Mouse (Mus musculus): ENCODE measurements around the gene Mical3.

Mical3 gene

DNA sequence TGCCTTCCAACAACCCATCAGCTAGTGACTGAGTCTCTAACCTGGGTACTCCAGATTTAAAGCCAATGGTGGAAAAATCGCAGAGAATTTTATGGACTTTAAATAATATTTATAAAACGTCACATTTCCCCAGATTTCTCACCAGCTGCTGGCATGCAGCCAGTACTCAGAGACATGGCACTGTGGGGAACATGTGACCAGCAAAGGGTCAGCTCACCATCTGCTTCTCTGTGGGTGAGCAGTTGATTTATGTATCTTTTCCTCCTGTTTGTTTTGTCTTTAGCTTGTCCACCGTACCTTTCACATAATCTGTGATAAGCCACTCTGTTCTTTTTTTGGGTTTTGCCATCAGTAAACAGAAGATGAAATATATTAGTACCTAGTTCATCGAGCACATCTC is 125.8 kb downstream of the Mical3 start:
- DNase-seq = peak; percentile 82 to 85

DNA sequence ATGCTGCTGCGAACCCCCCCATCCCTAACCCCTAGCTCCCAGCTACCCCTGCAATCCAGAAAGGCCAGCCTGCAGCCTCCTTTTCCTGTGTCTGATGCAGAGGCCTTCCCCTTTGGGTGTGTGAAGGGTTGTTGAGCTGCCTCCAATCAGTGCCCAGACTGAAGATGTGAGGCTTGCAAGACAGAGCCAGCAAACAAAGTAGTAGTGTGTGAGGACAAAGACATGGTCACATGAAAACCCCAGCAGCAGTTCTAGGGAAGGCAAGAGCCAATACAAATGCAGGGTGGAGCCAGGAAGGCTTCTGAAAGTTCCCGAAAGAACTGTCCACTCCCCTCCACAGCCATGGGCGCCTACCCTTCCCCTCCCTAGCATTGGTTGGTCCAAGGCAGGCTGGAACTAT is 127.8 kb downstream of the Mical3 start:
- no peak for DNase-seq

DNA sequence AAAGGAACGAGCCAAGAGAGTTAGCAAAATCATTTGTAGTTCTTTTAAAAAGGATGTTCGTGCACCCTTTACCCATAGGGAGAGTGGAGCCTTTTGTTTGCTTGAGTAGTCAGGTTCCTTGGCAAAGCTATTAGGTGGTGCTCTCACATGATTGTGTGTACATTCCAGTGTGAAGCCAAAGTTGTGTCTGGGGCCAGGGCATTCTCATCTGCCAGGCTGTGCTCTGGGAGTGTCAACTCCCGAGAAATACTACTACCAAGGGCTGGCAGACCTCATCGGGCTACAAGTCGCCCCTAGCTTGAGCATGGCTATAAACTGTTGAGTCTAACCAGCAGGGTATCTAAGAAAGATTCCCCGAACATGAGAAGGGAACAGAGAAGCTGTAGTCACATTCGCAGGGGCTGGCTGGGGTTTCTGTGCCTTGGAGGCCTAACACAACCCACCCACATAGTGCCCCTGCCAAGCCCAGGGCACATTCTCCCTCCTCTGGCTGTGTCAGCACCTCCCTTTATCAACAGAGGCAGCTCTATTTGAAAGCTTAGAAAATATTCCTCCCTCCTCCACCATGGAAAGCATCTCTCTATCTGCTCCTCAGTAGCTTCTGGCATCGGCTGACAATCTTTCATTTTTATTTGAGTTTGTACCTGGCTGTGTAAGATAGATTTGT is 130.8 kb downstream of the Mical3 start:
- no peak for DNase-seq

DNA sequence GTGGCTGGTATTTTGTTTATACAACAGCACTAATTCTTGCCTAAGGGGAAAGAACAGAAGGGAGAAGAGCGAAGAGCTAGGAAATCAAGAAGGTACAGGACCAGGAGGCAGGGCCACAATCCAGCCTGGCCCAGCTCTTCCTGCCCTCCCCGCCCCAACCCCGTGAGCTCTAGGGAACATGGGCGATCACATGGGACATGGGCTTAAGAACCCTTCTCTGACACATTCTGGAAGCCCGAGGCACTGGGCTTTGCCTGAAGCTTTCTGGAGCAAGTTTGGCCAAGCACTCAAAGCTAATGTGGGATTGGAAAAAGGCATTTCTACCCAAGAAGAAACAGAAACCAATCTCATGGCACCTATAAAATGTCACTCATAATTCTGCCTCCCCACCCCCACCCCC is 131.7 kb downstream of the Mical3 start:
- DNase-seq = no peak

DNA sequence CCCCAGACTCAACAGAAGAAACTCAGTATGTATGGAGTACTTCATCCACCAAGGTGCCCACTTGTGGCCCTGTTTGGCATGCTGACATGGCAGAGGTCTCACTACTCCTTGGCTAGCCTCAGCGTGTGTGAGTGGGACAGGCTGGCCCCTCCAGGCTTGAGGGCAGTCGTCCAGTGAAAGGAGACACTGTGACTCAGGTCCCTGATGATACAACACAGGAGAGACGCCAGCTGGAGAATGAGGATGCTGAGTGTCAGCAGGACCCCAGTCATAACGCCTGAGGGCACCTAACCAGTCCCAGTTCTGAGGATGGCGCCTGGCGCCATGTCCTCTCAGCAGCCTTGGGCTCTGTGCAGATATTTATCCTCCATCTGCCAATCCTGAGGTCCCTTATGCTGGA is 134.2 kb downstream of the Mical3 start:
- DNase-seq = no peak

DNA sequence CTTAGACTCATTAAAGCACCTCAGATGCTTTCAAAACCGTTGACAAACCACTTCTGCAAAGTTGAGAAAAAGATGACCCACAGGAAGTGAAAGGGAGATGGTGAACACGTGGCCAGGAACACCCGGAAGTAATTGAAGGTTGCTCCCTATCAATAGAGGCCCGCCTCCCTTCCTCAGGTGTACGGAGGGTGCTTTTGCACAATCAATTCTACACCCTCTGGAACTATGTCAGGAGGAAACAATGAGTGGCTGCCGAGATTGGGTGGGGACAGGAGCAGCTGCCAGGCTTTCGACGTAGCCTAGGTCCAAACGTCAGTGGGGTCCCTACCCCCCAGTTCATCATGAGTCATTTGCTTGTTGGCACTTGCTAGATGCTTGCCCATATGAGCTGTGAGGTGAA is 135.3 kb downstream of the Mical3 start:
- no peak for DNase-seq

DNA sequence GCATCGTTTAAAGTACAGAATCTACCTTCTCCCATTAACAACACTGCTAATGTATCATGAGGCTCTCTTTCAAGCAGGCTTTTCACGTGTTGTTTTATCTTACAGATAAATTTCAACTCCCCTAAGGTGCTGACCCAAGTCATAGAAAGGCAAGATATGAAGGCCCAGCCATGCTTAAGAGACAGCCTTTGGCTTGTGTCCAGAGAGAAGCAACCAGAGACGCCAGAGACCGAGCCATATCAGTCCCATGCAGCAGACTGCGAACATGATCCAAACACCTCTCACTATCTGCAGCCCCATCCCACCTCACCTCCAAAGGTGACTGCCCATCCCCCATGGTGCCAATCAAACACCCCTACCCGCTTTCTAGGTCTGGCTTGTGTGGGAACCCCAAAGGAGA is 138.9 kb downstream of the Mical3 start:
- DNase-seq = no peak

DNA sequence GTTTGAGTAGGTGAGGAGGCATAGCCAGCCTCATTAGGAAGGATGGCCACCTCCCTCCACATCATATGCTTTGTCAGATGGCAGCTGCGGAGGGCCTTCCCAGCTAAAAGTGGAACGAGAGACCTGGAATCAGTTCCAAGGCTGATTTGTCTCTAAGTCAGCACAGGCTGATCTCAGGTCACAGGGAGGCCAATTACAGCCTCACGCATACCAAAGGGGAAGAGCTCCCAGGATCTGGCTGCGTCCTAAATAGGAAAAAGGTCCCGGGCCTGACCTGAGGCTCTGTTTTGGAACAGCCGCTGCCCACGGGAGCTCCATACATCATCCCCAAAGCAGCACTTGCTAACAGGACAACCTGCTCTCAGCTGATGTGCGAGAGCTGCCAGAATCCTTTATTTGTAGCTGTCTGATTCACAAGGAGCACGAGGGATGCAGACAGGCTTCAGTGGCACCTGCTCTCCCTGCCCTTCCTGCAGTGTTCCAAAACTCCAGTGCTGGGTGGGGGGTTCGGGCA is 143.2 kb downstream of the Mical3 start:
- no peak for DNase-seq

DNA sequence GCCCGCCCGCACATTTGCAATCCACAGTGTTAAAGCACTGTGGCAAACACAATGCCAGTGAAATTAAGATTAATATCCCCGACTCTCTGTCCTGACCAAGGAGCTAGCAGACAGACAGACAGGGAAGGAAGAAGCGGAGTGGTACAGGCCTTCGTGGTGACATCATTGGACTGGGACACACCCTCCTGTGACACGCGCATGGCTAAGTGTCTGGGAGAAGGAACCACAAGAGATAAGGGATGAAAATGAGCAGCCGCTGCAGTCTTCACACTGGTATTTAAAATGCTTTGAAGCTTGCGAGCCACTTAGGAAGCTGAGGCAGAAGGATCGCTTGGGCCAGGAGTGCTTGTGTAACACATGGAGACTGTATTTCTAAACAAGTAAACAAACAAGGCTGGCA is 143.6 kb downstream of the Mical3 start:
- DNase-seq = no peak

DNA sequence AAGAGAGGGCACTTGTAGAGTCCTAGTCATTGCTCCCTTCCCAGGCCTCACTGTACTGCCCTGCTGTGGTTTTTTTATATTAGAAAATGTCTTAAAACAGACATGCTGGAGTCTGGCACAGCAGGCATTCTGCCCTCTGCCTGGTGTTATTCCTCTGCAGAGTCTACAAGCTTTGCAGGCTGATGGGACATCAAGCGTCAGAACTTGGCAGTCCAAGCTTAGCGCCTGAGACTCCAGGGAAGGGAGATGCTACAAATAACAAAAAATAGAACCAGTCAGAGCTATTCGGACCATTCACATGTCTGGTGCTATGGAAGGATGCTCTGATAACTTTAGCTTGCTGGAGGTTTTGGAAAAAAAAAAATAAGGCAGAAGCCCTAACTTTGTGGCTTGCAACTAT is 144.6 kb downstream of the Mical3 start:
- no peak for DNase-seq

DNA sequence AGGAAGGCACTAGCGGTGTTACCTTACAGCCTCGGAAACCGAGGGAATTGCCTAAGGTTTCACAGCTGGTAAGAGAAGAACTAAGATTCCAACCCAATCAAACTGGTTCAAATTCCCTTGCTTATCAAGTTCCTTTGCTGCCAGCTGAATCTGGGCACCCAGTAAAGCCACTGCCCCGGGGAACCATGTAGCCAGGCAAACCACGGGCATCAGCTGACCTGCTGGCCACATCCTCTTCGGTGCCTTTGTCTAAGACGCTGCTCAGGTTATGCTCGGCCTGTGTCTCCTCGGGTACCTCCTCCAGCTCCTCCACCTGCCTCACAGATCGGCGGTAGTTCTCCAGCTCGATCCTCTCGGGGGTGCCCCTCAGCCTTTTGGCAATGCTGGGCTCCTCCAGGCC is 148.5 kb downstream of the Mical3 start:
- no peak for DNase-seq

DNA sequence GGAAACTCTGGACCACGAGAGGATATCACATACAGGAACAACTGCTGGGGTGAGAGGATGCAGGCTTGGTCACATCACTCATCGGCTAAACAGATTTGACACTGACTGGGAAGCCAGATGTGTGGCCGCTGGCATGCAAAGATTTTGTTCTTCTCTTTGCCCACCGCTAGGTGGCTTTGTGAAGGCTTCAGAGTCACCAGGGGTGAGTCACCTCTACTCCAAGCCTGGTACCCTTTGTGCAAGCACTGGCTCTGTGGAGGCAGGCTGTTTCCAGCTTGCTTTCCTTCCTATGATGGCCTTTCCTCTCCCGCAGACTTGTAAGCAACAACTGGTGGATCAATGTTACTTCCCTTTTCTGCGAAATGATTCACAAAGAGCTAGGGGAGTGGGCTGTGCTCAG is 149.3 kb downstream of the Mical3 start:
- DNase-seq = no peak

DNA sequence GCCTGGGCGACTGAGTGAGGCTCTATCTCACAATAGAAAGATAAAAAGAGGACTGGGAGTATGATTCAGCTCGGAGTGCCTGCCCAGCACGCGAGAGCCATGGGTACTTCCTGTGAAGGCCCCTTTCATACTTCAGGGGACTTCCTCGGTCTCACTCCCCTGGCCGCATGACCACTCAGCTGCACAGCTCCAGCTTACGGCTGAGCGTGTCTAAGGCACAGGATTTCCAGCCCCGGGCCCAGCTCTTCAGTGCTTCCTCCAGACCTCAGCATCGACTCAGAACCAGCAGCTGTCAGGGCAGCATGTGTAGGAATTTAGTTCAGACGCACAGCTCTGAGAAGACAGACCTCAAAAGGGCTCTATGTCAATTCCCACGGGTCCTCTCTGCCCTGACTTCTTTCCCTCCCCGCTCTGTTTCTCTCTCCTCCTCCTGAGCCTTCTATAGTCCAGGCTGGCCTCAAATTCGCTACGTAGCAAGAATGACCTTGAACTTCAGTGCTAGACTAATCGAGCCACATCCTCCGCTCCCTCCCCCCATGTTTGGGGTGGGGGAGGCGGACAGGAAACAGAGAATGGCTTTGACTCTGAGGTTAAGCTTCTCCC is 152.7 kb downstream of the Mical3 start:
- no peak for DNase-seq

DNA sequence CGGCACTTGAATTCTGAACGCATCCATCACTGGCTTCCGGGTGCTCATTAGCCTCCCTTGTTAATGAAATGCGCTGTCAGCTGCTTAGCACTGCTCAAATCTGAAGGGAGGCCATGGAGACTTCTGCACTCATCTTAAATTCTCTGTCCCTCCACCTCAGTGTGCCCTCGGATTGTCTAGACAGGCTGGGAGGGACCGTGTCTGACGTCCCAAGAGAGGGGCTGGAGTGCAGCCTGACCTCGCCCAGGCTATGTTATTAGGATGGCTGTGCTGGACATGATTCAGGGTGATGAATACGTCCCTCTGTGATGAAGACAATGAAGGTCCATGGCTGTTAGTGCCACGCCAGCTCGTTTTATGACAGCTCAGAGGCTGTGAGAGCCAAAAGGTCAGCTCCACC is 153.8 kb downstream of the Mical3 start:
- no peak for DNase-seq

DNA sequence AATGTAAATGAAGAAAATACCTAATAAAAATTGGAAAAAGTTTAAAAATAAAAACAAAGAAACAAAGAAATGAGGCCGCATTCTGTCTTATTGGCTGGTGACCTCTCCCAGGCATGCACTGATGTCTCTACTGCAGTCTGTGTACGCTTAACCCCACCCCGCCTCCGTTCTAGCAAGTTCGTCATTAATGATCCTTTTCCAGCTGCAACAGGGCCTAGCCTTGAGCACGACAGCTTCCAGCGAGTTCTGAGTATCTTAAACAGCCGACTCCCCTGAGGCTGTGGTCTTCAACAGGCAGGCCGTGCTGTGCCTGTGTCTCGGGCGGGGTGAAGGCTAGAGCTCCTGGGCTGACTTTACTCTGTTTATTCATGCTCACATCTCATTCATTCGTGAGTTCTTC is 154.7 kb downstream of the Mical3 start:
- DNase-seq = no peak

DNA sequence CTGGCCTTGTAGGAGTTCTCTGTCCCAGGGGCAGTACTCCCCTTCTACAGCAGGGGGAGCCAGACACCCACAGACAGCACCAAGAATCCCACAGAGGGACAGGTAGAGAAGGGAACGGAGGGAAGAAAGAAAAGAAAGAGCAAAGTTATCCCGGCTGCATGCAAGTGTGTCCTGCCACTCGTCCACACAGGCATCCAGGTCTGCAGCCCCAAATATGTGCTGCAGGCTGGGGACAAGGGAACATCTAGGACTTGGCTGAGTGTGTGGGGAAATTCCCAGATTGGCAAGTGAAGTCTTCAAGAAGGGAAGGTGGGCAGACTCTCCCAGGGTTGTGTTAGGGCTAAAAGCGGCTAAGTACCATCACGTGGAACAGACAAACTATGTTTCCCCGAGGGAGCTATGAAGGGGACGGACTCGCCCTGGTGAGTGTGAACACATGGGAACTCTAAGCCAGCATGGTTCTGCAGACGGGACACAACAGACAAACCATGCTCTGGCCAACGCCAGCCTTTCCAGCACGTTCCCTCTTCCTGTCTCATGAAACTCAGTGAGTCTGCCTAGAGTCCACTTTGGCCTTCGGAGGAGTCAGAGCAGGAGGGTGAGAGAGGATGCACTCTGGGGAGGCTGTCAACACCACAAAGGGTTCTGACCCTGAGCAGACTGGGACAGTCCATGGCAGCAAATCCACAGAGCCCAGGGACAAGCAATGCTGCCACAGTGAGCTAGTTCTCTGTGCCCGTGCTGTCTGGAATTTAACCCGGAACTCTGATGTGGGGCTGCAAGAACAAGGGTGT is 158.8 kb downstream of the Mical3 start:
- peak; percentile 91 to 93 for DNase-seq

DNA sequence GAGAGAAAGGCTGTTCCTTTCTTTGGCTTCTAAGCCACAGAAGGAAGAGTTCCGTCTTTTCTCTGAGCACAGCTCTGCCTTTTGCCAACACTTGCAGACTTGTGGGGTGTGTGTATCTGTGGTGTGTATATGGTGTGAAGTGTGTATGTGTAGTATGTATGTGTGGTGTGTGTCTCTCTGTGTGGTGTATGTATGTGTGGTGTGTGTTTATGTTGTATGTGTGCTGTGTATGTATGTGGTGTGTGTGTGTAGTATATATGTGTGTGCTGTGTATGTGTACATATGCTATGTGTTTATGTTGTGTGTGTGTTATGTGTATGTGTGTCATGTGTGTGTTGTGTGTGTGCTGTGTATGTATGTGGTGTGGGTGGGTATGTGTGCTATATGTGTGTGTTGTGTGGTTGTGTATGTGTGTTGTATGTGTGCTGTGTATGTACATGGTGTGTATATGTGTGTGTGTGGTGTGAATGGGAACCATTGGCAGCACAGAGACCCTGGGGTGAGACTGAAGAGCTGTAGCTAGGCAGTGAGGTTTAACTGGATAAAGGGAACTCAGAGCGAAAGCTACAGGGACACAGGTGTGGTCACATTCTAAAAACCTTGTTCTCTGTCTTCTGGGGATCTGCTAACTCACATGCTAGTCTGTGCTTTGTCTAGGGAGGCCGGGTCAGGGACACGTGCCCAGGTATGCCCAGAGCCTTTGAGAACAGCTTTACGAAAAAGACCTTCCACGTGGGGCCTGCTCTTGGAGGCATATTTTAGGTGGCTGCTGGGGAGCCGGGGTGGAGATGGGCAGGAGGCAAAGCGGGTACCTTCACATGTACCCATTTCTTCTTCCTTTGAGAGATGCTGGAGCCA is 159.6 kb downstream of the Mical3 start:
- no peak for DNase-seq

DNA sequence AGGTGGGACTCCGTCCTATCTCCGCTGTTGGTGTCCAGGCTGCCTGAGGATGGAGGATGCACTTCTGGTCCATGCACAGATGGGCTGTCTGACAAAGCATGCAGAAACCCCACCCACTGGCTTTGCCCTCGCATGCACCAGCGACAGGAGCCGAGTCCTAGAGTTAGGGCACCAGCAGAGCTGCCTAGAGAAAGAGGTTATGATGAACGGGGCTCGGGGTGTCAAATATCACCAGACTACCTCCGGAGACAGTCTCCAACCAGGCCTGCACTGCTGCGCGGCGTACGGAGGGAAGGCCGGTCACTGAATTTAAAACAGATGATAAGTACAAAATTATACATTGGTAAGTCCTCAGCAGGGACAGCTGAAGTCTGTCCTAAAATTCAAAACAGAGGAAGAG is 165.0 kb downstream of the Mical3 start:
- DNase-seq = no peak

DNA sequence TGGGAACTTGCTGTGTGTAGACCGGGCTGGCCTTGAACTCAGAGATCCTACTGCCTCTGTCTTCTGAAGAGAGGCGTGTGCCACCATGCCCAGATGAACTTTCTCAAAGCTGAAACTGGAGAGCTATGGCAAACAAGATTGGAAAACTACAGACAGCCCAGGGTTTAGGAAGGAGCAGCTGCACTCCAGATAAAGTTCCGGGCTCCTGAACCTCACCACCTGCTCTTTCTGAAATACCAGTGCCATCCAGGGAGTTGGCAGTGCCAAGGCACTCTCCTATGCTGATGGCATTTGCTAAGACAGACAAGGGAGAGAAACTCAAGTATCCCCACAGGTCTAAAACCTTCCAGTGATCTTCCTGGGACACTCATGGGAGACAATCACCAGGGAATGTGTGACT is 166.6 kb downstream of the Mical3 start:
- no peak for DNase-seq

DNA sequence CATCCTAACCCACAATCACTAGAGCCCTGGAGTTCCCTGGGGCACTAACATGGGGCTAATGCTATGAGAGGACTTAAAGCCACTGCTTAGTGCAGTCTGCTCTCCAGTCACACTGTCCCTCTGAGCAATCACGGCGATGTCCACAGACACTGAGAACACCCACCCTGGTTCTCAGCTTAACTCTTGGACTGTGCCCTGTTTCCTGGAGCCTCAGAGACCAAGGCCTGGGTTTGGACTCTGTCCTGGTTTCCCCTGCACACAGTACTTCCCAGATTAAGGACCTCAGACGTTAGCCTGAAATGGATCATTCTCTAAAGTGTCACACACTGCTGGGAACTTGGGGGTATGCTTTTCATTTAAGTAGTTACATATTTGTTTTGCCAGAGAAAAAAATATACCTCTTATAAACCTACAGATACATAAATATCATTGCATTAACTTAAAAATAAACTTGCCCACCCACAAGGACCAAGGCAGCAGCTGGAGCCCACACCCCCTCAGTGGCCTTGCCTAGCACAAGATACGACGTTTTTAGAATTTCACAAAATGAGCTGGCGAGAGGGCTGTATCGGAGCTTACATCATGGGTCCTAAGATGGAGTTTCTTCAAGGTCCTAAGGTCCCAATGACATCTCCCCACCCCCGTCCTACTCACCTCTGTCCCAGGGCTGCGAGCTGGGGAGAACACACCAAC is 170.3 kb downstream of the Mical3 start:
- no peak for DNase-seq

DNA sequence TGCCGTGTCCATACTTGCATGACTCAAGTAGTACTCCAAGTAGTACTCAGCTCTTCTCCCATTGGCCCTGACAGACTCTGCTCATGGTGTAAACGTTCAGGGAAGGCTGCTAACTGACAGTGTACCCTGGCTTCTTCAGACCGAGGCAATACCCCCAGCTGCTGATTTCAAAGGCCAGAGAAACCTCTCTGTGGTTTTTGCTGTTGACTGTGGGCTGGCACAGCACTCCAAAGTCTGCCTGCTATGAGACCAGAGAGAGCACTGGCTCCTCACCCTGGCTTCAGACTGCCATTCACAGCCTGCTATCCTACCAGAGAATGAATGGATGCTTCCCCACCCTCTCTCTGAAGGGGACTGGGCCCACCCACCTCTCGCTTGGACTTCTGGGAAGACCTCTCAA is 173.5 kb downstream of the Mical3 start:
- no peak for DNase-seq

Data from cerebellum, postnatal 14 days (tissue).